Mouse (Mus musculus): Measurements from ENCODE around the gene Pum2.

GRCm38 (mm10) chr12:8703988-8704387, 30.1 kb downstream of the Pum2 start:
- TF ChIP-seq POLR2A (IDR thresholded peaks at IDR 0.05; ENCODE audit: insufficient read depth, low read depth, low read length) (no peak), CTCF (IDR thresholded peaks at IDR 0.05; ENCODE audit: insufficient read depth, low read depth, low read length) (no peak)
